Mouse (Mus musculus): Measurements from ENCODE around the gene Ndufa8.

Gene Ndufa8

GRCm38 (mm10) chr2:36048748-36049566, at the start of gene Ndufa8, which contains the start of gene Morn5:
Gene Ndufa8 (minus strand): TSS chr2:36049406.
Gene Morn5 (plus strand): TSS chr2:36049458.
- peak; percentile 98 for DNase-seq

- DNase-seq: no peak
Measured at GRCm38 (mm10) chr2:36098021-36098420, 48.8 kb upstream of the Ndufa8 start.

- DNase-seq: no peak
Measured at GRCm38 (mm10) chr2:36097129-36097815, 48.1 kb upstream of the Ndufa8 start.

GRCm38 (mm10) chr2:36093914-36094475, 44.8 kb upstream of the Ndufa8 start:
- DNase-seq: no peak

- no peak for DNase-seq
Measured at GRCm38 (mm10) chr2:36093301-36093700, 44.1 kb upstream of the Ndufa8 start.

- no peak for DNase-seq
Measured at GRCm38 (mm10) chr2:36092748-36093147, 43.5 kb upstream of the Ndufa8 start.

GRCm38 (mm10) chr2:36090853-36091741, 41.9 kb upstream of the Ndufa8 start:
- no peak for DNase-seq

GRCm38 (mm10) chr2:36089190-36089589, 40.0 kb upstream of the Ndufa8 start:
- no peak for DNase-seq

GRCm38 (mm10) chr2:36085041-36085440, 35.8 kb upstream of the Ndufa8 start:
- no peak for DNase-seq

GRCm38 (mm10) chr2:36082802-36083580, 33.8 kb upstream of the Ndufa8 start:
- no peak for DNase-seq

GRCm38 (mm10) chr2:36081446-36081845, 32.2 kb upstream of the Ndufa8 start:
- DNase-seq: no peak

- DNase-seq: no peak
Measured at GRCm38 (mm10) chr2:36077160-36077761, 28.1 kb upstream of the Ndufa8 start.

- DNase-seq: no peak
Measured at GRCm38 (mm10) chr2:36075210-36075609, 26.0 kb upstream of the Ndufa8 start.

GRCm38 (mm10) chr2:36073781-36074180, 24.6 kb upstream of the Ndufa8 start:
- DNase-seq: no peak

- DNase-seq: no peak
Measured at GRCm38 (mm10) chr2:36071660-36072305, 22.6 kb upstream of the Ndufa8 start.

GRCm38 (mm10) chr2:36067132-36067531, 17.9 kb upstream of the Ndufa8 start:
- no peak for DNase-seq

- DNase-seq: no peak
Measured at GRCm38 (mm10) chr2:36061409-36061808, 12.2 kb upstream of the Ndufa8 start.

GRCm38 (mm10) chr2:36056248-36056647, 7.0 kb upstream of the Ndufa8 start:
- no peak for DNase-seq

- no peak for DNase-seq
Measured at GRCm38 (mm10) chr2:36053249-36053648, 4.0 kb upstream of the Ndufa8 start.

- no peak for DNase-seq
Measured at GRCm38 (mm10) chr2:36049567-36049954, 355 bp upstream of the Ndufa8 start.

GRCm38 (mm10) chr2:36048164-36048563, 1.0 kb downstream of the Ndufa8 start:
- no peak for DNase-seq

Measured in cerebellum, adult 11-12 months (tissue).